Mouse (Mus musculus): ENCODE results near the gene 9130019O22Rik. TPM values are rescaled to one million over a fixed set of nuclear protein-coding genes. Genes with fewer than 3 reads are reported as not detected.
A peak's percentile ranks its signal among the peaks of the same experiment; 100 is the strongest.
"Not testable (repeated sequence)": the region's sequence is repeated elsewhere in the genome, so short reads cannot be mapped to it uniquely, and the experiment has no call there.

Gene 9130019O22Rik
- total RNA-seq, 2 experiments from 2014 or later, result 3.4 to 3.5 TPM

DNA sequence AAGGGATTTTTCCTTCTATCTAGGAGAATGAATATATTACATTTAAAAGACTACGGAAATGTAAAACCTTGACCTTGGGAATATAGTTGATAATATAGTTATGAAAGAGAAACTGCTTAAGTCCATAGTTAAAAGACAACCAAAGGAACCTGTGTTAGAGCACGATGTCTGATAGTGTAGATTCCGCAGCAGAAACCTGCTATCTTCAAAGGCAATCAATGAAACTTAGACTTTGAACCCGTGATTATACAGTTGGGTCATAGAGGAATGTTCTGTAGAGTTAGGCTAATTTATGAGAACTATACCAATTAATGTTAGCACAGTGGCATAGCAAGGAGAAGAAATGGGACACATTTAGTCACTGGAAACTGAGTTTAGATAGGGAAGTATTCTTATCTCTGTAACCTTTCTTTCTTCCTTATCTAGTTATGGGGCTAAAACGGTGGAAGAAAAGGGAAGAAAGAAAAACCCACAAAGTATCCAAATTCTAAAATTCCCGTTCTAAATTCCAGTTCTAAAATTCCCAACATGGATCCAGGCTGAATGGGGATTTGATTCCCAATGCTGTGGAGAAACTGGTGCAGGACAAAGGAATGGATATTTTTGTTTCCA is 8.6 kb downstream of the 9130019O22Rik start:
- DNase-seq (ENCODE audit: low spot score in 2 of 2), result no peak

GRCm38 (mm10) chr7:127375271-127376245 is 11.4 kb downstream of the 9130019O22Rik start, which contains the start of gene Zfp747:
Gene Zfp747, minus strand, starts transcription at chr7:127376050.
- DNase-seq (ENCODE audit: low spot score in 2 of 2), result peak; percentile 86 to 97

DNA sequence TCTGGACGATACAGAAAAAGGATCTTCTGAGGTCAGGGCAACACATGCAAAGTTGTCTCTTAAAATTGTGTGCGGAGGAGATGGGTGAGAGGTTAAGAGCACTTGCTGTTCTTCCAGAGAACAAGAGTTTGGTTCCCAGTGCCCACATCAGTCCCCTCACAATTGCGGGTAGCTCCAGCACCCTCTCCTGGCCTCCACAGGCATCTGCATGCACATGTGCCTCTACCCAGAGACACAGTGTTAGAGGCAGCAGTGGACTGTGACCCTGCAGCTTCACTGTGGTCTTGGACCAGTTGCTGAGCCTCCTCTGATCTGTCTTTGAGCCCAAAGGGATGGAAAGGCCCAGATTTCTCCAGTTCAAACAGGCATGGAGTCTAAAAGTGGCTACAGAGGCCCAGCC is 15.1 kb downstream of the 9130019O22Rik start:
- not testable (repeated sequence) for DNase-seq (ENCODE audit: low spot score in 2 of 2)

DNA sequence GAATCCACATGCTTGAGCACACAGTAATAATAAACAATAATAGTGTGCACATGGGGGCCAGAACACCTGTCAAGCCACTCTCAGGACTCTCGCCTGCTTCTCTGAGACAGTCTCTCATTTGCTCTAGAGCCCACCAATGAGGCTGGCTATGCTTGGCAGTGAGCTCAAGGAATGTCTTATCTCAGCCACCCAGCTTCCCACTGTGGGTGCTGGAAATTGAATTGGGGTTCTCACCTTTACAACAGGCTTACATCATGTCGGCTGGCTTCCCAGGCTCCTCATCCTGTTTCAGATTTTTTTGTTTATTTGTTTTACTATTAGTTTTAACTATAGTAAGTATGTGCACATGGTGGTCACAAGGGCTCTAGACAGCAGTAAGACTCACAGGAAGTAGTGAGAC is 15.8 kb downstream of the 9130019O22Rik start:
- DNase-seq (ENCODE audit: low spot score in 2 of 2), result no peak

GRCm38 (mm10) chr7:127366249-127366648 is 20.7 kb downstream of the 9130019O22Rik start:
- DNase-seq (ENCODE audit: low spot score in 2 of 2), result no peak

GRCm38 (mm10) chr7:127364166-127364565 is 22.8 kb downstream of the 9130019O22Rik start:
- DNase-seq (ENCODE audit: low spot score in 2 of 2), result no peak

DNA sequence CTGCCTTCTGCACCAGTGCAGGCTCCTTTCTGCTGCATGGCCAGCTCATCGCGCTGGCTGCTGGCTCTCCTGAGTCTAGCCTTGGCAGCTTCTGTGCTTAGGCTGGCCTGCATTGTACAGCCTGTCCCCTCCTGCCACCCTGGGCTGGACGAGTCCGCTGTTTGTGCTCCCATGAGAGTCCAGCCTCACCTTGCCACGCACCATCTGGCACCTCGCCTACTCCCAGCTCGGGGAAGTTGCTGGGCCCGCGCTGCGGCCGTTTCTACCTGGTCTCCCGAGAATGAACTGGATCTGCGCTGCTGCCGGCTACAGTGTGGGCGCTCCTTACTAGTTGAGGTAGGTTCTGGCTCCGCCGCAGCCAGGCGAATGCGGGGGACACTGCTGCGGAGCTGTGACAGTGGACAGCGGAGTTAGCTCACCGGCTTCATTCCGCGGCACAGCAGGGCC is 23.5 kb downstream of the 9130019O22Rik start:
- no peak for DNase-seq (ENCODE audit: low spot score in 2 of 2)

DNA sequence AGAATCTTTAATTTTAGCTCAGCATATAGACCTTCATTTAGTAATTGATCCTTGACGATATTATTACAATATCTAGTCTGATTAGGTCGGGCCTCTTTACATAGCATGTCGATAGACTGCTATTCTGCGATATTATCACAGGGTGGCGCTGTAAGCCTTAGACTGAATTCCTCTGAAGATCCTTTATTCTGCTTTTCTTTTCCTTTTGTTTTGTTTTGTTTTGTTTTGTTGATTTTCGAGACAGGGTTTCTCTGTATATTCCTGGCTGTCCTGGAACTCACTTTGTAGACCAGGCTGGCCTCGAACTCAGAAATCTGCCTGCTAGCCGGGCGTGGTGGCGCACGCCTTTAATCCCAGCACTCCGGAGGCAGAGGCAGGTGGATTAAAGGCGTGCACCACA is 24.5 kb downstream of the 9130019O22Rik start:
- peak in 1 of 2 experiments; percentile 49 for DNase-seq (ENCODE audit: low spot score in 2 of 2)

DNA sequence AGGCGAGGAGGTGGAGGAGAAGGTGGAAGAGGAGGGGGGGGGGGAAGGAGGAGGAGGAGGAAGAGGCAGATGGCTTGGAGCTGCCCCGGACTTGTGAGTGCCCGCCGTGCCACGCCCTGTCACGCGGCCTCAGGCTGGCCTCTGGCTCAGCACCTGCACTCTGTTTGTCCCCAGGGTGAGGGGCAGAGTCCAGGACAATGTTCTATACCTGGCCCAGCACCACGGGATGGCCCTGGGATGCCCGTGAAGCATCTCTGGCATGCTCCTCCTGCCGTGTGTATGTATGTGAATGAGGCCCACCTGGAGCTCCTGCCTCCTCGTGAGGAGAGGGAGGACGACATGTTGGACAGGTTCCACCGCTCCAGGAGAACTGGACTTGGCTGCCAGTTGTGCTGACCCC is 25.5 kb downstream of the 9130019O22Rik start:
- no peak for DNase-seq (ENCODE audit: low spot score in 2 of 2)

DNA sequence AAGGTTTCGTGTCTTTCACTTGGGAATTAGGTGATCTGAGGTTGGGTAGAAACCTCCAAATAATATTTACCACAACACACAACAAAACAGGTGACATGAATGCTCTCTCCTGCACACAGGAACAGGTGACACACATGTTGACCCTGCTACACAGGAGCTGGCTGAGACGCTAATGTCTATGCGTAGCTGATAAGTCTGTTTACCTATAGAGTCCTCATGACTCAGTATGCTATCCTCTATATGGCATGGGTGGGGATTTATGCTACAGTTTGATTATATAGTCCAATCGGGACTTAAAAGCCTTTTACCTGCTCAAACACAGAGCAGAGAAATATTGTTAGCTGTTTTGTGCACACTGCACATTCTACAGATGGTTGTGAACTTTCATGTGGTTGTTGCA is 26.7 kb downstream of the 9130019O22Rik start:
- no peak for DNase-seq (ENCODE audit: low spot score in 2 of 2)

- no peak for DNase-seq (ENCODE audit: low spot score in 2 of 2)
Observed at GRCm38 (mm10) chr7:127358472-127358871, 28.5 kb downstream of the 9130019O22Rik start.

DNA sequence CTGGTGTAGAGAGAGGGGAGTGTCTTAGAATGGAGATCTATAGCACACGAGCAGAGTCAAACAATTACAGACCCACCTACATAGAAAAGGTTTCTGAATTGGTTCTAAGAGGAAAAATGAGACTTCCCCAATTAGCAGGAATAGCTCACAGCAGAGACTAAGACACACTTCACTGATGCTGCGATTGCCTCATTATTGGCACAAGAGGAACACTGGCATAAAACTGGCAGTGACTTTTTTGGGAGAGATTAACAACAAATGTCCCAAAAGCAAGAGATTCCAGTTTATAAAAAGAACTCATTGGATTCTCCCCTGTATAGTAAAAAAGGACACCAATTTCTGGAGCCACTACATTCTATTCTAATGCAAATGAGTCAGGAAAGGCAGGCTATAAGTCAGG is 29.1 kb downstream of the 9130019O22Rik start:
- DNase-seq (ENCODE audit: low spot score in 2 of 2), result no peak

DNA sequence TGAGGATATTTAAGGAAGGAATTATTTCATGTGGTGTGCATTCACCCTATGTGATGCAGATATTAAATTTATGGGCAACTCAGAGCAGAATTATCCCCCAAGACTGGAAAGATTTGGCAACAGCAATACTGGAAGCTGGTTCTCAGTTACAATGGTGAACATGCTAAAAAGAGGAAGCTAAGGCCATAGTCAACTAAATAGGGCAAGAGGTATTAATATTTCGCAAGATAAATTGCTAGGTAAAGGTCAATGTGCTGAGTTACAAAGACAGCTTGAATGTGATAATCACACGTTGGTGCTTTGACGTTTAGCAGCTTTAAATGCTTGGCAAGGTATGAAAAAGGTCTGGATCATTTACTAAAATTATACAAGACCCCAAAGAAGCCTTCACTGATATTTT is 31.2 kb downstream of the 9130019O22Rik start:
- no peak for DNase-seq (ENCODE audit: low spot score in 2 of 2)

GRCm38 (mm10) chr7:127351230-127352004 is 35.5 kb downstream of the 9130019O22Rik start:
- DNase-seq (ENCODE audit: low spot score in 2 of 2), result no peak

DNA sequence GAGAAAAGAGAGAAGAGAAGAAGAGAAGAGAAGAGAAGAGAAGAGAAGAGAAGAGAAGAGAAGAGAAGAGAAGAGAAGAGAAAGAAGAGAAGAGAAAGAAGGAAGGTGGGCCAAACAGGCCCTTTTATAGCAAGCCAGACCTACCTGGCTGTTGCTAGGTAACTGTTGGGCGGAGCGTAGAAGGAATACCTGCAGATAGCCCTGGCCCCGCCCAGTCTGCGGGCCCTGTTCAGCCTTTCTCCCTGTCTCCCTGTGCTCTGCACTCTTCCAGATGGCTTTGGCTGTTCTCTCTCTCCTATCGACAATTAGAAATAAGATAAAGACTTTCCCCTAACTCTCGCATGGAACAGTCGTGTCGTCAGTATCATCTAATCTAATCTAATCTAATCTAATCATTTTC is 40.3 kb downstream of the 9130019O22Rik start:
- no peak for DNase-seq (ENCODE audit: low spot score in 2 of 2)

DNA sequence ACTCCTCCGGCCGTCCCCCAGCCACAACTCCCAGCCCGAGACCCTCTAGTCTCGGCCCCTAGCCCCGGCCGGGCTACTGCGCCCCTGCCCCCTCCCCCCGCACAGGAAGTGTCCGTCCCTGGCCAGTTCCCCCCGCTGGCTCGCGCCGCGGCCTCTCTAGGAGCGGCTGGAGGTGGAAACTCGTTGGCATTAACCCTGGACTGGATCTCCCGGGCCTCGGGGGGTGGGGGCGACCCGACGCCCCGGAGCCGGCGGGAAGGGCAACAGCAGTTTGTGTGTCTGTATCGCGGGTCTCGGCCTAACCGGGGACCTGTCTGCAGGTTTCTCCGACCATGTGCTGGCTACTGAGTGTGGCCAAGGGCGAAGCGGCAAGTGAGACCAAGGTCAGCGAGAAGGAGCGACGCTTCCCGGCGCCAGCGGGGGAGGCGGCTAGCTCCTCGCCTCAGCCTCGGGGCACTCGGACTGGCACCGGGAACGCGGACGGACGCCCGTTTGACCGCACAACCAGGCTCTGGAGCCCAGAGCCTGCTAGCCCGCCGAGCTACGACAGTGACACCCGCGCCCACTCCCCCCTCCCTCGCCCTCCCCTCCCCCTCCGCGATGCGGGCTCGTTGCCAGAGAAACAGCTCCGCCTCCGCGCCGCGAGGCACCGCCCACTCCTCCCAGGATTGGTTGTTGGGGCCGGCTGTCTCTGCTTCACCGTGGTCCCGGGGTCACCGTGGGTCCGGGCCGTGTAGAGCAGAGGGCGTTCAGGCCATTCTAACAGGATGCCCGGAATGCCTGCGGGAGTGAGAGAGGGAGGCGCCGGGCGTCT is 41.2 kb downstream of the 9130019O22Rik start, which contains the start of gene Zfp768:
Gene Zfp768 (minus strand): TSS at position 78 of the 814 bp plus-strand sequence.
- peak; percentile 81 to 83 for DNase-seq (ENCODE audit: low spot score in 2 of 2)

DNA sequence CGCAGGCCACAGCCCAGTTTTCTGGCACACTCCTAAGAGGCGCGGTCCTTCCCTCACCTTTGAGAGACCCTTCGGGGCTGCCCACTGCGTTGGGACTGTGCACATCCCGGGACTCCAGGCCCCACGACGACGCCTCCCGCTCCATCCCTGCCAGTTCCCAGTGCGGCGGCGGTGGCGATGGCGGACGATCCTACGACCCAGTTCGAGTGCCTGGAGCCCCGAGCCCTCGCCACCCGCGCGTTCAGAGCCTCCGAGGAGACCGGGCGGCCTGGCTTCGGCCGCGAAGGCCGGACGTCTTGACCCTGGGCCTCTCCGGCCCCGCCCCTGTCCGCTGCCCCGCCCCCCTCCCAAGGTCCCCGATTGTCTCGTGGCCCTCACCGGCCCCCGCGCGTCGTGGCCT is 41.9 kb downstream of the 9130019O22Rik start:
- no peak for DNase-seq (ENCODE audit: low spot score in 2 of 2)

- no peak for DNase-seq (ENCODE audit: low spot score in 2 of 2)
Observed at GRCm38 (mm10) chr7:127344371-127344770, 42.6 kb downstream of the 9130019O22Rik start.

DNA sequence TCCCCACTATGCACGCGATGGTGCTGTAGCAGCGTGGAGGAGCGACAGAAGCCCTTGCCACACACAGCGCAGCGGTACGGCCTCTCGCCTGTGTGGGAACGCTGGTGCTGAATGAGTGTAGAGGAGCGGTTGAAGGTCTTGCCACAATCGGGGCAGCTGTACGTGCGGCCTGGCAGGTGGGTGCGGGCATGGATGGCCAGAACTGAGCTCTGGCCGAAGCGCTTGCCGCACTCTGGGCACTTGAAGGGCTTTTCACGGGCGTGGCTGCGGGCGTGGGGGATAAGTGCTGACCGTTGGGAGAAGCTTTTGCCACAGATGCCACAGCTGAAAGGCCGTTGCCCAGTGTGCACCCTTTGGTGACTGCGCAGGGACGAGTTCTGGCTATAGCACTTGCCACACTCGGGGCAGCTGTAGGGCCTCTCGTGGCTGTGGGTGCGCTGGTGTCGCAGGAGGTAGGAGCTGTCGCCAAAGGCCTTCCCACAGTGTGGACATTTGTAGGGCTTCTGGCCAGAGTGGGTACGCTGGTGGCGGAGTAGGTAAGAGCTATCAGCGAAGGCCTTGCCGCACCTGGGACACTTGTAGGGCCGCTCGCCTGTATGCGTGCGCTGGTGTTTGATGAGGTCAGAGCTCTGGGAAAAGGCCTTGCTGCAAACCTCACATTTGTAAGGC is 43.5 kb downstream of the 9130019O22Rik start:
- DNase-seq (ENCODE audit: low spot score in 2 of 2), result no peak

GRCm38 (mm10) chr7:127342888-127343287 is 44.1 kb downstream of the 9130019O22Rik start:
- no peak for DNase-seq (ENCODE audit: low spot score in 2 of 2)
